Mouse (Mus musculus): ENCODE results near the gene Vamp2.

DNA sequence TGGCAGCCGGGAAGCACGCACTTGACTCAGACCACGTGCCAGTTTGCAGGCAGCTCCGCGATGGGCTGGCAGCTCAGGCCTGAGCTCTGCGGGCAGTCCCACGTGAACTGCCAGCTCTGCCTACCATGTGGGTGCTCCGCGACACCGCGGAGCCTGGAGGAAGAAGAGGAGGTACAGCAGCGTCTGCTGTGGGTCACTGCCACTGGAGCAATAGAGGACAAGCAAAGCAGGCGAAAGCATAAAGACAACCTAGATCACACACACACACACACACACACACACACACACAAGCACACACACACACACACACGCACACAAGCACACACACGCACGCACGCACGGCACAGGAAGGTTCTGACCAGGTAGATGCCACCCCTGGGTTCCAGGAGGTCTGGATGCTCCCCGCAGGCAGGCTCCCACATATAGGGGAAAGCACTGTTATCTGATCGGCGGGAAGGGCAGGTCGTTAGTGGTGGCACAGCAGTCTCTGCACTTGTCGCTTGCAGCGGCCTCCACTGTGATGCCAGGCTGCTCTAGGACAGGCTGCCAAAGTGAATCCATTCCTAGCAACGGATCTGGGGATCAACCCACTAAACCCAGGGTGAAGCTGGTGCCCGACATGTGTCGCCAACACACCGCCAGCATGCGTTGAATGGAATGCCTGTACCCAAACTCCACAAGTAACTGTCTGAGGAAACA, 22.0 kb upstream of the Vamp2 start:
- TF ChIP-seq CTCF (IDR thresholded peaks at IDR 0.05; ENCODE audit: borderline replicate concordance, insufficient read depth, low read length): no peak
- no peak for TF ChIP-seq POLR2A (IDR thresholded peaks at IDR 0.05; ENCODE audit: low read depth, low read length)

Measured in embryonic fibroblast, embryonic 13.5 days (primary cell).